Mouse (Mus musculus) testis, postnatal 10 days (tissue): ENCODE data around the gene Gsx1.
A peak's percentile ranks its signal among the peaks of the same experiment; 100 is the strongest.

ENCODE experiments used
- DNase-seq: peaks from one replicate; pipeline ENCODE4 v3.0.0; 2021; ENCODE audit warnings: low spot score

Gene Gsx1

DNA sequence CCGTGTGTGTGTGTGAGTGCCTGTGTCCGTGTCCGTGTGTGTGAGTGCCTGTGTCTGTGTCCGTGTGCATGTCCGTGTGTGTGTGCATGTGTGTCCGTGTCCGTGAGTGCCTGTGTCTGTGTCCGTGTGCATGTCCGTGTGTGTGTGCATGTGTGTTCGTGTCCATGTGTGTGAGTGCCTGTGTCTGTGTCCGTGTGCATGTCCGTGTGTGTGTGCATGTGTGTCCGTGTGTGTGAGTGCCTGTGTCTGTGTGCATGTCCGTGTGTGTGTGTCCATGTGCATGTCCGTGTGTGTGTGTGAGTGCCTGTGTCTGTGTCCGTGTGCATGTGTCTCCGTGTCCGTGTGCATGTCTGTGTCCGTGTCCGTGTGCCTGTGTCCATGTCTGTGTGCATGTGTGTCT, 19.4 kb downstream of the Gsx1 start:
- DNase-seq: no peak

DNA sequence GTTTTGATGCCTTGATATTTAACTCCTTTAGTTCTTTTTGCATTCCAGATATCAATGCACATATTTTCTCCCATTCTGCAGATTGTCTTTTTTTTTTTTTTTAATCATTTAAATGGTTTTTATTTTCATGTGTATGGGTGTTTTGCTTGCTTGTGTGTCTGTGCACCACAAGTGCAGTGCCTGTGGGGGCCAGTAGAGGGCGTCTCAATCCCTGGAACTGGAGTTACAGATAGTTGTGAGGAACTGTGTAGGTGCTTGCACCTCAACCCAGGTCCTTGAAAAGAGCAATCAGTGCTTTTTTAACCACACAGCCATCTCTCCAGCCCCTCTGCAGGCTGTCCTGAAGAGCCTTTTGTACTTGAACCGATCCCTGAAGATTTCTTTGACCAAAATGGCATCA, 20.0 kb downstream of the Gsx1 start:
- no peak for DNase-seq

DNA sequence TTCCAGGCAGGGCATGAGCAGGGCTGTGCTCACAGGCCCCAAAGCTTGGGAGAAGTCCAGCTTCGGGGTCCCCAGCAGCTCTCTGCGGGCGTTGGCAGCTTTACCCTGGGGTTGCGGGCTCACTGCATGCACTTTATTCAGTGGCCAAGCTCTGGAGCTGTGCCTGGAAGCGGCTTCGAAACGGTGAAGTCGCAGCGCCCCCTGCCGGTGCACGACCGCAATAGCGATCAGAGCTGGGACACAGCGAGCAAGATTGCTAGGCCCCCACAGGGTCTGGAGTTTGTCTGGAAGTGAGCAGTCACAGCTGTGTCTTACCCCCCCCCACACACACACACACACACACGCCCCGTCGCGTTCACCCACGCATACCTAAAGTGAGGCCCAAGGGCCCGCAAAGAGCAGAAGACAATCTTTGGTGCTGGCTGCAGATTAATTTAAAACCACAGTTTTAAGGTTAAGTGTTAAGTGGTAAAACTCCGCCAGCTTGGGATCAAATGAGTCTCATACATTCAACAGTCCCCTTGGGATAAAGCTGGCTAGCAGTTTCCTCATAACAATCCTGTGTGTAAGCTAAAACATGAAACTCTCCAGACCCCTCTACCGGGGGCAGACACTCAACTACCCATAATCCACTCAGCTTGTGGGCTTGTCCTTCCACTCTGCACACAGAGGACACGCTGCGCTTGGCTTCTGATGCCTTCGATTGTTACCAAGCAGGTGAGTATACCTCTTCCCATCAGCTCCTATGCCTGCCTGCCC, 39.0 kb downstream of the Gsx1 start:
- DNase-seq: peak; percentile 94

DNA sequence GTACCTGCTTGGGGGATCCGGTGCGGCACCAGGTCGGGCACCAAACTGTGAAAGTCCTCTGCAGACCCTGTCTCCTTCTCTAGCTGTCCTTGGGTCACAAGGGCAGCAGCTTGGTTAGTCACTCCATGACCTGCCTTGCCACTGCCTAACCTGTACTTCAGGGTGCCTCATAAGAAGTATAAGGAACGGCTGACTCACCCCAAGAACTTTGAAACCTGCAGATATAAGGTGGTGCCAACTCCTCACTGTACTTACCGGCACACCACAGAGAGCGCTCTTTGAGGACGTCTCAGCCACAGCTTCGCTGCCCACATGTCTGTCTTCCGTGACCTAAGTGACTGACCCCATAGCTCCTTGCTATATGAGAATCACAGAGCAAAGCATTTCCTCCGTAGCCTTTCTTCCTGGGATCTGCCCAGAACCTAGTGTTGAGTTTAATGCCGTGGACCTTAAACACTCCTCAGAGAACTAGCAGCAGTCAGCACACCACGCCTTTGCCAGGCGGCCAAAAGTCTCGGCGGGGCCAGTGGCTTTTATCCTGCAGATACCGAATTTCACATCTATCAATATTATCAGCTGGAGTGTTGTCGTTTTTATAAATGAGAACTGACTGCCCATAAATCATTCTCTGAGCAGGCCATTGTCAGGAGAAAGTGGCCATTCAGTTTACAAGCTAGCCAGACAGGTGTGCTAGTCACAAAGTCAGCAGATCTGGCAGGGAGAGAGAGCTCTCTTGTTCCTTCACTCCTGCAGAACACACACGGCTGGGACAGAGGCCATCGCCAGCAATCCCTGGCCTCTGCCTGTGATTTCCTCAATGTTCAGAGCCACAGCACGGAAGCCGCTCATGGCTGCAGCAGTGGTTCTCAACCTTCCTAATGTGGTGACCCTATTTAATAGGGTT, 47.2 kb downstream of the Gsx1 start:
- no peak for DNase-seq
